Mouse (Mus musculus) stomach, embryonic 16.5 days (tissue): ENCODE results near the gene Stx7. TPM values are rescaled to one million over a fixed set of nuclear protein-coding genes. Genes with fewer than 3 reads are reported as not detected.

ENCODE experiments used
- ATAC-seq: fragments of 200-750 bp; cut with Nextera tagmentation; 2 replicates; pipeline ENCODE4 v1.8.0; 2017; ENCODE audit warnings: moderate number of reproducible peaks, moderate TSS enrichment; ENCODE audit not compliant: insufficient read depth, low FRiP score
- H3K27ac ChIP-seq: fragments of 300-500 bp; sonication (generic); 2 replicates; pipeline ENCODE4 v1.5.1; 2014; ENCODE audit warnings: low read length
- H3K27me3 ChIP-seq: fragments of 300-500 bp; sonication (generic); 2 replicates; pipeline ENCODE4 v1.6.1; 2014; ENCODE audit warnings: low read length, control low read depth, mixed read lengths; ENCODE audit not compliant: control insufficient read depth, insufficient read depth
- H3K36me3 ChIP-seq: fragments of 300-500 bp; sonication (generic); 2 replicates; pipeline ENCODE4 v1.6.1; 2014; ENCODE audit warnings: low read length; ENCODE audit not compliant: control insufficient read depth, insufficient read depth
- H3K4me1 ChIP-seq: fragments of 300-500 bp; sonication (generic); 2 replicates; pipeline ENCODE4 v1.6.1; 2014; ENCODE audit warnings: low read length, control low read depth, mixed read lengths; ENCODE audit not compliant: control insufficient read depth, insufficient read depth
- H3K4me2 ChIP-seq: fragments of 300-500 bp; sonication (generic); 2 replicates; pipeline ENCODE4 v1.6.1; 2014; ENCODE audit warnings: low read depth, low read length, mixed read lengths
- H3K4me3 ChIP-seq: fragments of 300-500 bp; sonication (generic); replicated peaks from 2 replicates; pipeline ENCODE4 v1.5.1; 2014; ENCODE audit warnings: mild to moderate bottlenecking, low read length
- H3K9ac ChIP-seq: fragments of 300-500 bp; sonication (generic); 2 replicates; pipeline ENCODE4 v1.6.1; 2014; ENCODE audit warnings: low read length
- H3K9me3 ChIP-seq: fragments of 300-500 bp; sonication (generic); replicated peaks from 2 replicates; pipeline ENCODE4 v1.6.1; 2016; ENCODE audit warnings: low read length, control low read depth; ENCODE audit not compliant: control insufficient read depth
- WGBS: fragments of 180-500 bp; shearing (Covaris S2); extraction: QIAGEN DNeasy Blood & Tissue Kit; methylation state at CpG from one replicate; pipeline ENCODE4 v1.1.7; 2014; 5-methylcytosine and 5-hydroxymethylcytosine counted together
- polyA plus RNA-seq: library from polyadenylated mRNA; unstranded; fragments of >200 nt; fragmentation: Nextera tagmentation; extraction: Ambion mirVana; gene quantifications from 2 replicates; pipeline ENCODE4 v1.2.1, GENCODE M21; 2015

Gene Stx7
- polyA plus RNA-seq, 1 experiment from 2014 or later = 102 TPM

GRCm38 (mm10) chr10:24164137-24164908 lies 15.2 kb downstream of the Stx7 start:
- Histone ChIP-seq H3K9ac (no peak overlapping the region; the same call in none of the 2 replicates), H3K27me3 (no peaks in the 10 kb centered on the region), H3K27ac (peak overlapping the region; percentile 64), H3K4me1 (peaks cover 31% of the 10 kb centered on the region), H3K9me3 (peaks cover 1% of the 10 kb centered on the region; the same call in 1 of the 2 replicates), H3K36me3 (peaks cover 4% of the 10 kb centered on the region; the same call in 1 of the 2 replicates), H3K4me3 (no peak overlapping the region), H3K4me2 (no peak overlapping the region)
- peak; percentile 68; the same call in 1 of the 2 replicates for ATAC-seq
- 35% methylated on average over 11 of the region's 11 CpGs for WGBS

DNA sequence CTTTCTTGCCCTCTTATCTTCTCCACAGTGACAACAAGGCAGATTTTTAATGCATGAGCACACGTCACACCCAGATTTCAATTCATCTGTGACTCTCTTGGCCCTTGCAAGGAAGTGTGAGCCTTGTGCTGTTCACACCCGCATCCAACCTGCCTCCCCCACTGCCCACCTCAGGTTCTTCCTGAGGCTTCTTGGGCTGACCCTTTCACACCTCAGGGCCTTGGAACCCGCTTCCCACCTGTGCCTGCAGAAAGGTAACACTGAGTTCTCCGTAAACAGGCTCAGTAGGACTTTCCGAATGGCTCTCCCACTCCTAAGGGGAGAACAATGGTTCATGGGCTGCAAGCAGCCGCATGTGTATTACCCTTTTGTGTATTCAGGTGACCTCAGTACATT lies 15.8 kb downstream of the Stx7 start:
- Histone ChIP-seq H3K4me2 (no peak overlapping the region), H3K36me3 (no peaks in the 10 kb centered on the region), H3K27me3 (no peaks in the 10 kb centered on the region), H3K27ac (peak overlapping the region; percentile 64), H3K4me1 (peaks cover 31% of the 10 kb centered on the region), H3K9ac (no peak overlapping the region; the same call in none of the 2 replicates), H3K9me3 (no peaks in the 10 kb centered on the region), H3K4me3 (no peak overlapping the region)
- ATAC-seq = peak; percentile 34; the same call in 1 of the 2 replicates
- WGBS = 63% methylated on average over 6 of the region's 6 CpGs

- WGBS = 31% methylated on average over 1 of the region's 1 CpGs
- no peak overlapping the region for H3K9ac ChIP-seq
Measured at GRCm38 (mm10) chr10:24165526-24166055, 16.5 kb downstream of the Stx7 start.

DNA sequence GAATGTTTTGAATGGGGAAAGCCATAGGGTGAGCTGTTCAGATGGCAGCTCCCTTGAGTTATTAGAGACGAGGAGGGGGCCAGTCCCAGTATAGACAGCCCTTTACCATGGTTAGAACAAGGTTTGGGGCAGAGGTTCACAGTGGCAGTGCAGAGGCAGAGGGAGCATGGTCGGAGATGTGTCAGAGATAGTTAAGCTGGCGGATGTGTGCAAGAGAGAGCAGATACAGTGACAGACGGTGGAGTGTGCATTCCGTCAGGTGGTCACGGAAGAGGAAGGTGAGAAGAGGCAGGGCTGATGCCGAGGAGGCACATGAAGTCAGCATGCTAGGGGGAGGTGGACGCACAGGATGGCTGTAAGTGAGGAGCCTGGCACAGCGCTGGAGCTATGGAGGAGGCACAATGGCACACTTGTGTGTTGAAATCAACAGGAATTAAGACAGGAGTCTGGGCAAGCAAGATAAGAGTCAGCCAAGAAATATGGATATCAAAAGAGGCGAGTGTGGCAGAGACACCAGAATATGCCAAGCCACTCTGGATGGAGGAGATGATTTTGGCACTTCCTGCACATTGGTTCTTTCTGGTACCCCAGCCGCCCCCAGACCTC lies 19.0 kb downstream of the Stx7 start:
- H3K4me1 ChIP-seq = peaks cover 27% of the 10 kb centered on the region
- no peak for ATAC-seq
- peak overlapping the region; percentile 11; the same call in 1 of the 2 replicates for H3K9ac ChIP-seq
- no peak overlapping the region for H3K4me3 ChIP-seq
- no peaks in the 10 kb centered on the region for H3K36me3 ChIP-seq
- H3K27ac ChIP-seq = no peak overlapping the region
- 83% methylated on average over 11 of the region's 11 CpGs for WGBS
- no peaks in the 10 kb centered on the region for H3K9me3 ChIP-seq
- H3K4me2 ChIP-seq = no peak overlapping the region
- no peaks in the 10 kb centered on the region for H3K27me3 ChIP-seq

More at GRCm38 (mm10) chr10:24165526-24166055, 16.5 kb downstream of the Stx7 start:
- H3K4me1 ChIP-seq = peaks cover 31% of the 10 kb centered on the region
- H3K36me3 ChIP-seq = no peaks in the 10 kb centered on the region
- H3K4me3 ChIP-seq = no peak overlapping the region
- H3K9me3 ChIP-seq = no peaks in the 10 kb centered on the region
- H3K27me3 ChIP-seq = no peaks in the 10 kb centered on the region
- no peak for ATAC-seq
- H3K4me2 ChIP-seq = no peak overlapping the region
- H3K27ac ChIP-seq = no peak overlapping the region

- H3K4me1 ChIP-seq = peaks cover 27% of the 10 kb centered on the region
- no peak overlapping the region for H3K9ac ChIP-seq
- H3K9me3 ChIP-seq = no peaks in the 10 kb centered on the region
- H3K36me3 ChIP-seq = no peaks in the 10 kb centered on the region
- no peaks in the 10 kb centered on the region for H3K27me3 ChIP-seq
- H3K4me2 ChIP-seq = no peak overlapping the region
- no peak overlapping the region for H3K27ac ChIP-seq
- WGBS = 83% methylated on average over 1 of the region's 1 CpGs
- H3K4me3 ChIP-seq = no peak overlapping the region
- ATAC-seq = no peak
Measured at GRCm38 (mm10) chr10:24168854-24169253, 19.8 kb downstream of the Stx7 start.

- no peak overlapping the region for H3K27ac ChIP-seq
- H3K27me3 ChIP-seq = no peaks in the 10 kb centered on the region
- H3K4me1 ChIP-seq = peaks cover 6% of the 10 kb centered on the region; the same call in 1 of the 2 replicates
- no peaks in the 10 kb centered on the region for H3K9me3 ChIP-seq
- H3K4me2 ChIP-seq = no peak overlapping the region
- H3K4me3 ChIP-seq = no peak overlapping the region
- no peaks in the 10 kb centered on the region for H3K36me3 ChIP-seq
- no peak overlapping the region for H3K9ac ChIP-seq
- ATAC-seq = no peak
- 87% methylated on average over 4 of the region's 4 CpGs for WGBS
Measured at GRCm38 (mm10) chr10:24171906-24172459, 22.9 kb downstream of the Stx7 start.

GRCm38 (mm10) chr10:24173210-24174001 lies 24.3 kb downstream of the Stx7 start:
- no peak overlapping the region for H3K9ac ChIP-seq
- H3K4me1 ChIP-seq = peaks cover 6% of the 10 kb centered on the region; the same call in 1 of the 2 replicates
- no peaks in the 10 kb centered on the region for H3K36me3 ChIP-seq
- no peak overlapping the region for H3K4me2 ChIP-seq
- no peaks in the 10 kb centered on the region for H3K9me3 ChIP-seq
- H3K27ac ChIP-seq = no peak overlapping the region
- no peaks in the 10 kb centered on the region for H3K27me3 ChIP-seq
- peak; percentile 53; the same call in 1 of the 2 replicates for ATAC-seq
- no peak overlapping the region for H3K4me3 ChIP-seq
- 45% methylated on average over 10 of the region's 10 CpGs for WGBS

DNA sequence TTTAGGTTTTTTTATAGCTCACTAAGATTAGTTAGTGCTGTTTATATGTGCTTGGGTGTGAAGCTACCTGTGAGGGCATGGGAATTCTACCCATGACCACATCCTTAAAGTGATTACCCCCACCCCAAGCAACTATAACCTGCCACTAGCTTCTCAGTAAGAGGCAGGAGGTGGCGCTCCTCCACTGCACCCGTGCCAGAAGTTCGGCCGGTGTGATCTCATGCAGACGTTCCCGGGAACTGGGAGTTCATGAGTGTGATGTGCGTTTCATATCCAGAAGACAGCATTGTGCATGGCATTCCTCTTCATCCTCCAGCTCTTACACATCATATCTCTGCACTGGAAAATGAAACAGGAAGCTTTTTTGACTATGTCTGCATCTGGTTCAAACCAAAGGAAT lies 41.3 kb downstream of the Stx7 start:
- Histone ChIP-seq H3K9me3 (no peaks in the 10 kb centered on the region), H3K4me3 (no peak overlapping the region), H3K4me2 (no peak overlapping the region), H3K9ac (no peak overlapping the region), H3K27ac (no peak overlapping the region), H3K27me3 (no peaks in the 10 kb centered on the region), H3K4me1 (no peaks in the 10 kb centered on the region), H3K36me3 (no peaks in the 10 kb centered on the region; the same call in 1 of the 2 replicates)
- WGBS = 41% methylated on average over 7 of the region's 7 CpGs
- ATAC-seq = no peak
